Mouse (Mus musculus) v-Abl transformed pro-B cells (cell line): ENCODE data around the gene Kif6.

Experiments
- in situ Hi-C, 2 experiments: fragments of 400-800 bp; cut with MboI; formaldehyde crosslinking; loops; one replicate each; pipeline ENCODE4 v1.15.1; 2025; ENCODE audit not compliant: unreplicated experiment in 2 of 2

Kif6 gene

GRCm38 (mm10) chr17:49614577-49615235, at the start of gene Kif6:
Gene Kif6, plus strand, starts transcription at chr17:49615136.
- in situ Hi-C loops = no loop called here

- in situ Hi-C loops = no loop called here
Measured at GRCm38 (mm10) chr17:49568717-49569116, 46.2 kb upstream of the Kif6 start.

GRCm38 (mm10) chr17:49577321-49577720, 37.6 kb upstream of the Kif6 start:
- in situ Hi-C loops = no loop called here

GRCm38 (mm10) chr17:49582471-49582870, 32.5 kb upstream of the Kif6 start:
- in situ Hi-C loops = no loop called here

GRCm38 (mm10) chr17:49590051-49590450, 24.9 kb upstream of the Kif6 start:
- in situ Hi-C loops = no loop called here

- in situ Hi-C loops = no loop called here
Measured at GRCm38 (mm10) chr17:49605397-49605796, 9.5 kb upstream of the Kif6 start.

GRCm38 (mm10) chr17:49607351-49608027, 7.4 kb upstream of the Kif6 start:
- in situ Hi-C loops = no loop called here

GRCm38 (mm10) chr17:49610296-49610695, 4.6 kb upstream of the Kif6 start:
- in situ Hi-C loops = no loop called here

- in situ Hi-C loops = no loop called here
Measured at GRCm38 (mm10) chr17:49615241-49615651, 310 bp downstream of the Kif6 start.

- in situ Hi-C loops = no loop called here
Measured at GRCm38 (mm10) chr17:49624572-49624971, 9.6 kb downstream of the Kif6 start.

- in situ Hi-C loops = no loop called here
Measured at GRCm38 (mm10) chr17:49627011-49627794, 12.3 kb downstream of the Kif6 start.

- in situ Hi-C loops = no loop called here
Measured at GRCm38 (mm10) chr17:49628875-49629274, 13.9 kb downstream of the Kif6 start.

GRCm38 (mm10) chr17:49633041-49633440, 18.1 kb downstream of the Kif6 start:
- in situ Hi-C loops = no loop called here

GRCm38 (mm10) chr17:49641903-49642302, 27.0 kb downstream of the Kif6 start:
- in situ Hi-C loops = no loop called here

- in situ Hi-C loops = no loop called here
Measured at GRCm38 (mm10) chr17:49642336-49642735, 27.4 kb downstream of the Kif6 start.

GRCm38 (mm10) chr17:49642889-49643490, 28.1 kb downstream of the Kif6 start:
- in situ Hi-C loops = no loop called here

GRCm38 (mm10) chr17:49646267-49646666, 31.3 kb downstream of the Kif6 start:
- in situ Hi-C loops = no loop called here

GRCm38 (mm10) chr17:49648970-49649369, 34.0 kb downstream of the Kif6 start:
- in situ Hi-C loops = no loop called here

GRCm38 (mm10) chr17:49649394-49649793, 34.5 kb downstream of the Kif6 start:
- in situ Hi-C loops = no loop called here

- in situ Hi-C loops = no loop called here
Measured at GRCm38 (mm10) chr17:49650366-49650765, 35.4 kb downstream of the Kif6 start.

- in situ Hi-C loops = no loop called here
Measured at GRCm38 (mm10) chr17:49652357-49652756, 37.4 kb downstream of the Kif6 start.
